Mouse (Mus musculus): Measurements from ENCODE around the gene Wdr61. TPM values are rescaled to one million over a fixed set of nuclear protein-coding genes. Genes with fewer than 3 reads are reported as not detected.

Wdr61 gene
- polyA plus RNA-seq, 1 experiment from 2014 or later: 75.4 TPM

DNA sequence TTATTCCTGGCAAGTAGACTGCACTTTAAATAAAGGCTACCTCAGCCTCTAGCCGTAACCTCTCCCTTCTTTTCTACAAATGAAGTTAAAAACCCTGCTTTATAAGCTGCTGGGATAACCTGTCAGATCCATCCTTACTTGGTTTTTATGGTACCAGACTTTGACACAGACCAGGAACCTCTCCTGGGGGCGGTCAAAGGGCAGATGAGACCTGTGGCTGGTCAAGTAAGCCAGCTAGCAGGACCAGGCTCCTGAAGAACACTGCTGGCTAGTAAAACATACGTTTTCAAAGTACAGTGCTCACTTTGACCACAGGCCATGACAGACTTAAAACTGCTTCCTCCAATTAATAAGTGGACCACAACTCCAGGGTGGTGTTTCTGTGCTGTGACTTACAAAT is 18.5 kb downstream of the Wdr61 start:
- Histone ChIP-seq H3K27ac (ENCODE audit: low read depth) (no peak overlapping the region), H3K9me3 (ENCODE audit: low read length) (no peaks in the 10 kb centered on the region), H3K36me3 (replicated peaks; ENCODE audit: insufficient read depth, low read length) (peaks cover 84% of the 10 kb centered on the region), H3K4me1 (ENCODE audit: insufficient read depth) (no peaks in the 10 kb centered on the region; the same call in 1 of the 2 replicates), H3K4me3 (ENCODE audit: low read depth, low read length) (no peak overlapping the region), H3K27me3 (ENCODE audit: insufficient read depth, low read length) (no peaks in the 10 kb centered on the region), H3K9ac (replicated peaks) (no peak overlapping the region), H3K4me2 (ENCODE audit: low read depth, low read length) (no peak overlapping the region)
- WGBS (ENCODE audit: insufficient replicate concordance): 85% methylated on average over 3 of the region's 3 CpGs
- ATAC-seq (no peak), DNase-seq (no peak)
- no peak for TF ChIP-seq CTCF (IDR thresholded peaks at IDR 0.05; ENCODE audit: low read depth)

GRCm38 (mm10) chr9:54708085-54708484 is 26.2 kb downstream of the Wdr61 start:
- no peak for TF ChIP-seq EP300 (IDR thresholded peaks at IDR 0.05; ENCODE audit: low read depth)
- no peak for TF ChIP-seq CTCF (IDR thresholded peaks at IDR 0.05; ENCODE audit: low read depth)
- WGBS (ENCODE audit: insufficient replicate concordance): 82% methylated on average over 5 of the region's 5 CpGs

GRCm38 (mm10) chr9:54707288-54707999 is 26.9 kb downstream of the Wdr61 start:
- DNase-seq (no peak), ATAC-seq (no peak)
- Histone ChIP-seq H3K9me3 (ENCODE audit: low read length) (no peaks in the 10 kb centered on the region), H3K9ac (replicated peaks) (no peak overlapping the region), H3K4me2 (ENCODE audit: low read depth, low read length) (no peak overlapping the region), H3K4me3 (ENCODE audit: low read depth, low read length) (no peak overlapping the region), H3K27ac (ENCODE audit: low read depth) (no peak overlapping the region), H3K36me3 (replicated peaks; ENCODE audit: insufficient read depth, low read length) (peaks cover 20% of the 10 kb centered on the region), H3K4me1 (ENCODE audit: insufficient read depth) (peaks cover 15% of the 10 kb centered on the region), H3K27me3 (ENCODE audit: insufficient read depth, low read length) (no peaks in the 10 kb centered on the region)
- TF ChIP-seq EP300 (IDR thresholded peaks at IDR 0.05; ENCODE audit: low read depth): no peak
- 75% methylated on average over 8 of the region's 8 CpGs for WGBS (ENCODE audit: insufficient replicate concordance)

More at GRCm38 (mm10) chr9:54708085-54708484, 26.2 kb downstream of the Wdr61 start:
- Histone ChIP-seq H3K27me3 (ENCODE audit: insufficient read depth, low read length) (no peaks in the 10 kb centered on the region), H3K4me2 (ENCODE audit: low read depth, low read length) (no peak overlapping the region), H3K9me3 (ENCODE audit: low read length) (no peaks in the 10 kb centered on the region), H3K9ac (replicated peaks) (no peak overlapping the region), H3K27ac (ENCODE audit: low read depth) (no peak overlapping the region), H3K4me1 (ENCODE audit: insufficient read depth) (peaks cover 15% of the 10 kb centered on the region), H3K36me3 (replicated peaks; ENCODE audit: insufficient read depth, low read length) (peaks cover 25% of the 10 kb centered on the region), H3K4me3 (ENCODE audit: low read depth, low read length) (no peak overlapping the region)
- no peak for ATAC-seq
- DNase-seq: no peak

DNA sequence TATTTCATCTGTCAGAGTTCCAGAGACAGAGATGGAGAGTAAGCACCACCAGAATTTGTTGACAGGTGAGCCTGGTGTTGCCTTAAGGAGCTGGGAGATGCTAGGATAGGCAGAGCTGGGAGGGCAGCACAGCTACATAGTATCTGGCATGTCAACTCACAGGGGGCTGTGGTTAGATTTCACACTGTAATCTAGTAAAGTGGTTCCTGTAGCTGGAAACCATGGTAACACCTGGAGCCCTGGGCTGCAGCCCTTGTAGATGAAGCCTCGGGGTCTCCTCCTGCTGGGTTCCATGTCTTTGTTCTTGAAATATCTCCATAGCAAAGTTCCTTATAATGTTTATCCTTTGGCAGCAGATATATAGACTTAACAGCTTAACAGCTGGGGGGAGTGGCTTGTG is 28.8 kb downstream of the Wdr61 start:
- no peak overlapping the region for H3K27ac ChIP-seq (ENCODE audit: low read depth)
- H3K9ac ChIP-seq (replicated peaks): no peak overlapping the region
- 30% methylated on average over 1 of the region's 1 CpGs for WGBS (ENCODE audit: insufficient replicate concordance)
- H3K4me2 ChIP-seq (ENCODE audit: low read depth, low read length): no peak overlapping the region
- no peak for TF ChIP-seq CTCF (IDR thresholded peaks at IDR 0.05; ENCODE audit: low read depth)
- TF ChIP-seq EP300 (IDR thresholded peaks at IDR 0.05; ENCODE audit: low read depth): no peak
- ATAC-seq (no peak), DNase-seq (no peak)
- peaks cover 3% of the 10 kb centered on the region; the same call in 1 of the 2 replicates for H3K27me3 ChIP-seq (ENCODE audit: insufficient read depth, low read length)
- H3K4me1 ChIP-seq (ENCODE audit: insufficient read depth): peaks cover 15% of the 10 kb centered on the region
- H3K36me3 ChIP-seq (replicated peaks; ENCODE audit: insufficient read depth, low read length): peaks cover 8% of the 10 kb centered on the region
- H3K4me3 ChIP-seq (ENCODE audit: low read depth, low read length): no peak overlapping the region
- H3K9me3 ChIP-seq (ENCODE audit: low read length): no peaks in the 10 kb centered on the region

DNA sequence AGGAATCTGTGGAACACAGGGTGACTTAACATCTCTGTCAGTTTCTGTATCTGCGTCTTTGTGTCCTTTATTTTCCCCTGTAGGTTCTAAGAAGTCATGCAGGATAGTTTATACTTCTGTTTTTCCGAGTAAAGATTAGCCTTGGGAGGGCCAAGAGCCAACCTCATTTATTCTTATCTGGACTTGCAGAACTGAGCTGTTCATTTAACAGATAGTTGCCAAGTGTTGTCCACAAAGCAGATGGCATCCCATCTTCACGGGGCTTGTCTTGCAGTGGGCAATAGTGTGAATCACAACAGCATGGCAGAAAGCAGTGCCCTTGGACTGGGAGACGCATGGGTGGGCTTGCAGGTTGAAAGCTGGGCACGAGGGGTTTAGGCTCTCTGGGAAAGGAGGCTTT is 30.0 kb downstream of the Wdr61 start:
- no peak for DNase-seq
- 50% methylated on average over 5 of the region's 5 CpGs for WGBS (ENCODE audit: insufficient replicate concordance)
- Histone ChIP-seq H3K9ac (replicated peaks) (no peak overlapping the region), H3K4me2 (ENCODE audit: low read depth, low read length) (peak overlapping the region; percentile 79), H3K4me3 (ENCODE audit: low read depth, low read length) (peak overlapping the region; percentile 15; the same call in 1 of the 2 replicates), H3K27me3 (ENCODE audit: insufficient read depth, low read length) (peaks cover 7% of the 10 kb centered on the region; the same call in 1 of the 2 replicates), H3K36me3 (replicated peaks; ENCODE audit: insufficient read depth, low read length) (peaks cover 4% of the 10 kb centered on the region; the same call in 1 of the 2 replicates), H3K4me1 (ENCODE audit: insufficient read depth) (peaks cover 15% of the 10 kb centered on the region), H3K9me3 (ENCODE audit: low read length) (no peaks in the 10 kb centered on the region), H3K27ac (ENCODE audit: low read depth) (peak overlapping the region; percentile 58)
- ATAC-seq: peak; percentile 60
- TF ChIP-seq EP300 (IDR thresholded peaks at IDR 0.05; ENCODE audit: low read depth) (peak; percentile 89), CTCF (IDR thresholded peaks at IDR 0.05; ENCODE audit: low read depth) (no peak)

- DNase-seq (no peak), ATAC-seq (no peak)
- Histone ChIP-seq H3K4me2 (ENCODE audit: low read depth, low read length) (peak overlapping the region; percentile 79), H3K36me3 (replicated peaks; ENCODE audit: insufficient read depth, low read length) (no peaks in the 10 kb centered on the region), H3K4me1 (ENCODE audit: insufficient read depth) (peaks cover 21% of the 10 kb centered on the region), H3K9me3 (ENCODE audit: low read length) (no peaks in the 10 kb centered on the region), H3K4me3 (ENCODE audit: low read depth, low read length) (no peak overlapping the region), H3K27ac (ENCODE audit: low read depth) (no peak overlapping the region), H3K27me3 (ENCODE audit: insufficient read depth, low read length) (peaks cover 18% of the 10 kb centered on the region; the same call in 1 of the 2 replicates), H3K9ac (replicated peaks) (peak overlapping the region; percentile 6; the same call in 1 of the 2 replicates)
- TF ChIP-seq EP300 (IDR thresholded peaks at IDR 0.05; ENCODE audit: low read depth): no peak
- TF ChIP-seq CTCF (IDR thresholded peaks at IDR 0.05; ENCODE audit: low read depth): no peak
- 91% methylated on average over 2 of the region's 2 CpGs for WGBS (ENCODE audit: insufficient replicate concordance)
Measured at GRCm38 (mm10) chr9:54702581-54702980, 31.7 kb downstream of the Wdr61 start.

Data from liver, postnatal 0 days (tissue).